Mouse (Mus musculus) cerebellum, postnatal 4 days (tissue): ENCODE results near the gene Sycp2.
"Not testable (repeated sequence)": the region's sequence is repeated elsewhere in the genome, so short reads cannot be mapped to it uniquely, and the experiment has no call there.

Experiments
- DNase-seq, 2 experiments: peaks; one replicate each; pipeline ENCODE4 v3.0.0; 2022; ENCODE audit warnings: low spot score in 2 of 2, mixed read lengths in 1 of 2

Sycp2 gene

GRCm38 (mm10) chr2:178413481-178414260 is 6.2 kb upstream of the Sycp2 start:
- peak in 1 of 2 experiments; percentile 34 for DNase-seq

- DNase-seq, result no peak
These were observed 5.6 kb upstream of the Sycp2 start for GRCm38 (mm10) chr2:178413081-178413480.

- no peak for DNase-seq
These were observed 5.1 kb upstream of the Sycp2 start for GRCm38 (mm10) chr2:178412598-178412997.

- DNase-seq, result no peak
These were observed 2.8 kb upstream of the Sycp2 start for GRCm38 (mm10) chr2:178410286-178410685.

GRCm38 (mm10) chr2:178409024-178409423 is 1.5 kb upstream of the Sycp2 start:
- no peak for DNase-seq

- no peak for DNase-seq
These were observed 64.9 kb downstream of the Sycp2 start for GRCm38 (mm10) chr2:178342597-178342996.

- not testable (repeated sequence) for DNase-seq
These were observed 65.4 kb downstream of the Sycp2 start for GRCm38 (mm10) chr2:178342105-178342504.

GRCm38 (mm10) chr2:178339044-178339443 is 68.4 kb downstream of the Sycp2 start:
- no peak for DNase-seq

GRCm38 (mm10) chr2:178337878-178338277 is 69.6 kb downstream of the Sycp2 start:
- DNase-seq, result no peak

- no peak for DNase-seq
These were observed 77.5 kb downstream of the Sycp2 start for GRCm38 (mm10) chr2:178329986-178330385.

- DNase-seq, result no peak
These were observed 77.9 kb downstream of the Sycp2 start for GRCm38 (mm10) chr2:178329551-178329950.

GRCm38 (mm10) chr2:178327466-178328040 is 79.9 kb downstream of the Sycp2 start:
- DNase-seq, result peak; percentile 44 to 68

- no peak for DNase-seq
These were observed 80.6 kb downstream of the Sycp2 start for GRCm38 (mm10) chr2:178326750-178327465.

- DNase-seq, result no peak
These were observed 81.4 kb downstream of the Sycp2 start for GRCm38 (mm10) chr2:178326067-178326466.

- no peak for DNase-seq
These were observed 82.7 kb downstream of the Sycp2 start for GRCm38 (mm10) chr2:178324818-178325217.

- DNase-seq, result no peak
These were observed 83.1 kb downstream of the Sycp2 start for GRCm38 (mm10) chr2:178324410-178324809.

- no peak for DNase-seq
These were observed 86.2 kb downstream of the Sycp2 start for GRCm38 (mm10) chr2:178321271-178321670.

- no peak for DNase-seq
These were observed 87.7 kb downstream of the Sycp2 start for GRCm38 (mm10) chr2:178319766-178320165.

GRCm38 (mm10) chr2:178316281-178316680 is 91.2 kb downstream of the Sycp2 start:
- no peak for DNase-seq

GRCm38 (mm10) chr2:178313539-178313938 is 93.9 kb downstream of the Sycp2 start:
- no peak for DNase-seq

GRCm38 (mm10) chr2:178304669-178305068 is 102.8 kb downstream of the Sycp2 start:
- no peak for DNase-seq

GRCm38 (mm10) chr2:178304188-178304529 is 103.3 kb downstream of the Sycp2 start:
- DNase-seq, result no peak
